In genomic region chr8:92355701-92356612, GRCm38 (mm10) we compare ENCODE assay signal across 8 mouse cellular contexts. TPM values are rescaled to one million over a fixed set of nuclear protein-coding genes. Genes with fewer than 3 reads are reported as not detected.
A peak's percentile ranks its signal among the peaks of the same experiment; 100 is the strongest.
DNase-seq lines count a peak whose midpoint lies in the region; ATAC-seq lines count a peak whose summit lies in the region.

No protein-coding gene starts in this region.

- peak overlapping the region; percentile 69 for H3K9ac ChIP-seq in hindbrain, embryonic 16.5 days (ENCODE audit: low read depth, low read length)

- peak; percentile 96 for ATAC-seq in activated CD4-positive, CD25-positive, alpha-beta regulatory T cell, adult 4 months
- peak; percentile 88 for ATAC-seq in common myeloid progenitor, adult 5-6 weeks (replicated peaks; ENCODE audit: low read depth, poor library complexity, severe bottlenecking)
- ATAC-seq in hindbrain, embryonic 16.5 days: peak; percentile 95

- peaks cover 13% of the 10 kb centered on the region for H3K4me1 ChIP-seq in hindbrain, embryonic 16.5 days (ENCODE audit: control insufficient read depth, insufficient read depth, low read depth, low read length)

- peak; percentile 98 for DNase-seq in gastrocnemius, adult 18-20 months (ENCODE audit: low spot score)
- peak; percentile 91 for DNase-seq in left cerebral cortex, adult 11 months (ENCODE audit: low spot score)
- DNase-seq in lung, postnatal 36 days: peak; percentile 99
- DNase-seq in retina, embryonic 14.5 days (ENCODE audit: low spot score): peak; percentile 100
- peak; percentile 94 to 95 for DNase-seq in thymus, postnatal 36 days

- no peaks in the 10 kb centered on the region for H3K9me3 ChIP-seq in hindbrain, embryonic 16.5 days (ENCODE audit: control insufficient read depth, low read length)

- H3K27me3 ChIP-seq in hindbrain, embryonic 16.5 days (replicated peaks; ENCODE audit: control insufficient read depth, insufficient read depth, low read length): peaks cover 4% of the 10 kb centered on the region; the same call in 1 of the 2 replicates

- H3K4me2 ChIP-seq in hindbrain, embryonic 16.5 days (ENCODE audit: low read length): peak overlapping the region; percentile 82

- H3K36me3 ChIP-seq in hindbrain, embryonic 16.5 days (ENCODE audit: control insufficient read depth, insufficient read depth, low read length): no peaks in the 10 kb centered on the region

- peak overlapping the region; percentile 88 for H3K27ac ChIP-seq in hindbrain, embryonic 16.5 days (ENCODE audit: low read depth, low read length)

- H3K4me3 ChIP-seq in hindbrain, embryonic 16.5 days (ENCODE audit: low read length): peak overlapping the region; percentile 68

- WGBS in hindbrain, embryonic 16.5 days: under 1% methylated on average over 67 of the region's 93 CpGs

RNA-seq across cellular contexts. Expression of gene Irx5, which starts 1.5 kb away (rescaled TPM):
- polyA plus RNA-seq in activated CD4-positive, CD25-positive, alpha-beta regulatory T cell, adult 4 months (2017; shearing (Covaris generic)): not detected
- not detected in 2 replicates for total RNA-seq in common myeloid progenitor, adult 5-6 weeks (2017)
- 1 to 10 TPM in 1 of 2 experiments, under 1 TPM in 1; 0.12 to 5.3 TPM for total RNA-seq in gastrocnemius, adult 18-20 months (2021)
- polyA plus RNA-seq in hindbrain, embryonic 16.5 days (2015; fragmentation: Nextera tagmentation; extraction: Ambion mirVana): 8.0 and 9.4 TPM in 2 replicates

Comparison
In these comparisons a context has a peak if more than half of its experiments do, and no peak if none do; other contexts are left out.
1. Peak in every context shown above with its lines: DNase-seq, ATAC-seq, H3K4me3 ChIP-seq and H3K27ac ChIP-seq.